Mouse (Mus musculus) embryonic facial prominence, embryonic 10.5 days (tissue): ENCODE results near the gene Pla1a. TPM values are rescaled to one million over a fixed set of nuclear protein-coding genes. Genes with fewer than 3 reads are reported as not detected.

Experiments
- DNase-seq: peaks from one replicate; pipeline ENCODE4 v3.0.0-alpha.2; 2017; ENCODE audit warnings: low spot score
- H3K27ac ChIP-seq: fragments of 300-500 bp; sonication (generic); replicated peaks from 2 replicates; pipeline ENCODE4 v1.5.1; 2016; ENCODE audit warnings: mild to moderate bottlenecking
- H3K27me3 ChIP-seq: fragments of 300-500 bp; sonication (generic); replicated peaks from 2 replicates; pipeline ENCODE4 v1.6.1; 2016; ENCODE audit warnings: low read depth, mild to moderate bottlenecking; ENCODE audit not compliant: poor library complexity, severe bottlenecking
- H3K36me3 ChIP-seq: fragments of 300-500 bp; sonication (generic); replicated peaks from 2 replicates; pipeline ENCODE4 v1.6.1; 2016; ENCODE audit warnings: mild to moderate bottlenecking, moderate library complexity
- H3K4me1 ChIP-seq: fragments of 300-500 bp; sonication (generic); 2 replicates; pipeline ENCODE4 v1.6.1; 2016
- H3K4me3 ChIP-seq: fragments of 300-500 bp; sonication (generic); 2 replicates; pipeline ENCODE4 v1.5.1; 2016; ENCODE audit warnings: mild to moderate bottlenecking, moderate library complexity
- H3K9me3 ChIP-seq: fragments of 300-500 bp; sonication (generic); 2 replicates; pipeline ENCODE4 v1.6.1; 2016; ENCODE audit warnings: mild to moderate bottlenecking
- WGBS: fragments of 180-500 bp; shearing (Covaris S2); methylation state at CpG from one replicate; pipeline ENCODE4 v1.1.7; 2016; 5-methylcytosine and 5-hydroxymethylcytosine counted together
- polyA plus RNA-seq: library from polyadenylated mRNA; unstranded; fragments of >200 nt; fragmentation: Nextera tagmentation; extraction: Ambion mirVana; gene quantifications from 2 replicates; pipeline ENCODE4 v1.2.1, GENCODE M21; 2016

Gene Pla1a
- polyA plus RNA-seq, 1 experiment from 2014 or later = not detected

DNA sequence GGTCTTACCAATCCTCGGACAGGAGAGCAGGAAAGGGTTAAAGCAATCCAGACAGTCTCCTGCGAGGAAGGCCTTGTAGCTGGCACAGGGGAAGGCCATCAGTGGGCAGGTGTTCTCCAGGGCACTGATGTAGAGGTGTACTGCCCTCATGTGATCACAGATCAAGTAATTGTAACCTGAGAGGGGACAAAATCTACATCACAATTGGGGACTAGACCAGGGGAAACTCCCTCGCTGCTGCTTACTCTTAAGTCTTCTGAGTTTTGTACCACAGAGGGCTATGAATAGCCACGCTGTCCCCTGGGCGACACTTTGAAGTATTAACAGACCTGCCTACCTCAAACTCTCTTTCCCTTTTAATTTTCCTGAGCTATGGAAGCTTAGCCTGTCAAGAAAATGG is 25.4 kb downstream of the Pla1a start:
- Histone ChIP-seq H3K9me3 (no peaks in the 10 kb centered on the region), H3K27me3 (no peaks in the 10 kb centered on the region), H3K4me1 (0 out of 2 replicates have a peak, but pooled peaks cover 2% of the 10 kb centered on the region), H3K27ac (no peak overlapping the region), H3K36me3 (no peaks in the 10 kb centered on the region), H3K4me3 (no peak overlapping the region)
- WGBS = 32% methylated on average over 5 of the region's 5 CpGs
- DNase-seq = no peak

DNA sequence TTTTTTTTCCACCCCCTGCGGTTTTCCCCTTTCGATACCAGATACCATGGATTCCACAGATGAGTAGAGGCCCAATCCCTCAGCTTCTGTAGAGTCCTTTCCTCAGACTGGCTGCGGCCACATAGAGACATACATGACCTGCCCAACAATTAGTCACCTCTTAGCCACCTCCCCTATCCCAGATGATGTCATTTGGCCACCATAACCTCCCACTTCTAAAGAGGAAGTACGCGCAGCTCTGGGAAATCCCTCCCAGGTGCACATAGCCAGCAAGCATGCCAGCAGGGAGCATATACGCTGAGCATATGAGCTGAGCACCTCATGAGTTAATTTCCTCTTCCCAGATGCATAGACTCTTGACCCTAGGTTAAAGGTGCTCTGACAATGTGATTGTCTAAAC is 26.2 kb downstream of the Pla1a start:
- no peak overlapping the region for H3K4me3 ChIP-seq
- no peak for DNase-seq
- no peaks in the 10 kb centered on the region for H3K36me3 ChIP-seq
- H3K9me3 ChIP-seq = no peaks in the 10 kb centered on the region
- WGBS = 84% methylated on average over 6 of the region's 6 CpGs
- no peak overlapping the region for H3K27ac ChIP-seq
- H3K4me1 ChIP-seq = 0 out of 2 replicates have a peak, but pooled peaks cover 2% of the 10 kb centered on the region
- H3K27me3 ChIP-seq = no peaks in the 10 kb centered on the region

DNA sequence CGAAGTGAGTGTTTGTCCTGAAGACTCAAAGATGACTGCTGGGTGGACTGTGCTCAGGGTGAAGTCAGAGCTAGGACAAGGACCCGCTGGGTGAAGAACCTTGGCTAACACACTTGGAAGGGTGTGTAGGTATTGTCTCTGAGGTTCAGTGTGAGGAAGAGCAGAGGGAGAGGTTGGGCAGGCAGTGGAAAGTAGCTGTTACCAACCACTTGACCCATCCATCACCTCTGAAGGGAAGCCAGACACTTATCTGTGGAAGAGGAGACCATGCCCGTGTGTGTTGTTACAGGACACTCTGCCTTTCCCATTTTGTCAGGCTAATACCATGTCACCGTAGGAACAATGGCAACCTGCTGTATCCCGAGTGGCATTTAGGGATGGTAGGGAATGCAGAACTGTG is 26.7 kb downstream of the Pla1a start:
- H3K4me1 ChIP-seq = 0 out of 2 replicates have a peak, but pooled peaks cover 2% of the 10 kb centered on the region
- H3K4me3 ChIP-seq = no peak overlapping the region
- H3K27me3 ChIP-seq = no peaks in the 10 kb centered on the region
- H3K36me3 ChIP-seq = no peaks in the 10 kb centered on the region
- no peaks in the 10 kb centered on the region for H3K9me3 ChIP-seq
- no peak for DNase-seq
- H3K27ac ChIP-seq = no peak overlapping the region
- 81% methylated on average over 5 of the region's 5 CpGs for WGBS

DNA sequence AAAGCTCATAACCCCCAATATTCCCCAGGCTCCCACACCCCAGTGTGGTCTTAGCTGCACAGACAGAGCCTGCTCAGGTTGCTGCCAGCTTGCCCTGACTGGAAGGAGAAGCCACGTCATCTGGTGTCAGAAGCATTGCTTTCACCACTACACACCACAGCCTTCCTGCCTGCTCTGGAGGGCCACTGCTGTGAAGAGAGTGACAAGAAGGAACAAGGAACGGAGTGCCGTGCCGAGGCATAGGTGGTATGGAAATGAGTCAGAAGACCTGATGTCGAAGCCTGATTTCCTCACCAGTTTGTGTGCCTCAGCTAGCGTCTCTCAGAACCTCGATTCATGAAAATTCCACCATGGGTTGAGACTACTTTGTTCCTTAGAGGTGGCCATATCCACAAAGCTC is 29.3 kb downstream of the Pla1a start:
- WGBS = 92% methylated on average over 7 of the region's 7 CpGs
- DNase-seq = no peak
- no peak overlapping the region for H3K4me3 ChIP-seq
- peaks cover 19% of the 10 kb centered on the region for H3K4me1 ChIP-seq
- H3K27me3 ChIP-seq = no peaks in the 10 kb centered on the region
- no peaks in the 10 kb centered on the region for H3K36me3 ChIP-seq
- no peaks in the 10 kb centered on the region for H3K9me3 ChIP-seq
- H3K27ac ChIP-seq = no peak overlapping the region

- Histone ChIP-seq H3K27me3 (no peaks in the 10 kb centered on the region), H3K9me3 (no peaks in the 10 kb centered on the region), H3K36me3 (no peaks in the 10 kb centered on the region), H3K4me3 (no peak overlapping the region), H3K4me1 (peaks cover 17% of the 10 kb centered on the region), H3K27ac (no peak overlapping the region)
- WGBS = 87% methylated on average over 6 of the region's 6 CpGs
- no peak for DNase-seq
Observed at GRCm38 (mm10) chr16:38401468-38401867, 31.5 kb downstream of the Pla1a start.

DNA sequence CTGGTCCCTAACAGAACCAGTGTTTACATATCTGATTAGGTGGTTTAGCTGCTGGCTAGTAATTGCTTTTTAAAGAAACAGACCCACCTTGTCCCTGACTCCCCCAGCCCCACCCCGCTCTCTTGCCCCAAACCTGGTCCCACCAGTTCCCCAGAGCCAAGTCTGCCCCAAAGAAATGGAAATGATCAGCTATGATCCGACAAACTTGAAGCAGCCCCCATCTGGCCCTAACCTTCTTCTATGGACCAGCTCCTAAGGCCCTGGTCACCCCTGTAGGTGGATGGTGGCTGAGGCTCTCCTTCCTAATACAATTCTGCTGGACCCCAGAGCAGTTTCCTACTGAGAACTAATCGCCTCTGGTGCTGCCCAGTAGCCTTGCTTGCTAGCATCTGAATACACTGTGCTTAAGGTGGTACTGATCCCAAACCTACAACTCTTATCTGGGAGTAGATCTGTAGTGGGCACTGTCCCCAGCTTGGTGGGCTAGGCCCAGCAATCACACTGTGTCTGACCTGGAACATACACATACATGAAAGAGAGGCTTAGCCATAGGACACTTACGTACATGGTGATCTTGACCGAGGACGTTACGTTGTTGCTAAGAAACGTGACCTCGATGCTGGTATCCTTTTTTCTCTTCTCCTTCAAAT is 32.5 kb downstream of the Pla1a start:
- Histone ChIP-seq H3K4me1 (peaks cover 17% of the 10 kb centered on the region), H3K27me3 (no peaks in the 10 kb centered on the region), H3K36me3 (no peaks in the 10 kb centered on the region), H3K9me3 (no peaks in the 10 kb centered on the region), H3K27ac (peak overlapping the region; percentile 79), H3K4me3 (peak overlapping the region; percentile 50)
- 75% methylated on average over 9 of the region's 9 CpGs for WGBS
- no peak for DNase-seq

GRCm38 (mm10) chr16:38399531-38400231 is 33.3 kb downstream of the Pla1a start:
- Histone ChIP-seq H3K27ac (peak overlapping the region; percentile 79), H3K36me3 (no peaks in the 10 kb centered on the region), H3K4me1 (peaks cover 17% of the 10 kb centered on the region), H3K4me3 (peak overlapping the region; percentile 50), H3K27me3 (no peaks in the 10 kb centered on the region), H3K9me3 (no peaks in the 10 kb centered on the region)
- DNase-seq = peak; percentile 65
- 10% methylated on average over 17 of the region's 17 CpGs for WGBS

- peak overlapping the region; percentile 50 for H3K4me3 ChIP-seq
- no peak for DNase-seq
- H3K27ac ChIP-seq = peak overlapping the region; percentile 79
- H3K4me1 ChIP-seq = peaks cover 17% of the 10 kb centered on the region
- H3K27me3 ChIP-seq = no peaks in the 10 kb centered on the region
- H3K9me3 ChIP-seq = no peaks in the 10 kb centered on the region
- H3K36me3 ChIP-seq = no peaks in the 10 kb centered on the region
- 69% methylated on average over 3 of the region's 3 CpGs for WGBS
Observed at GRCm38 (mm10) chr16:38399076-38399475, 33.9 kb downstream of the Pla1a start.

GRCm38 (mm10) chr16:38398266-38398665 is 34.7 kb downstream of the Pla1a start:
- no peaks in the 10 kb centered on the region for H3K27me3 ChIP-seq
- no peak overlapping the region for H3K4me3 ChIP-seq
- 90% methylated on average over 6 of the region's 6 CpGs for WGBS
- H3K27ac ChIP-seq = no peak overlapping the region
- H3K9me3 ChIP-seq = no peaks in the 10 kb centered on the region
- DNase-seq = no peak
- H3K36me3 ChIP-seq = no peaks in the 10 kb centered on the region
- peaks cover 17% of the 10 kb centered on the region for H3K4me1 ChIP-seq

- H3K4me1 ChIP-seq = peaks cover 17% of the 10 kb centered on the region
- WGBS = 80% methylated on average over 13 of the region's 13 CpGs
Observed at GRCm38 (mm10) chr16:38396155-38396554, 36.8 kb downstream of the Pla1a start.

DNA sequence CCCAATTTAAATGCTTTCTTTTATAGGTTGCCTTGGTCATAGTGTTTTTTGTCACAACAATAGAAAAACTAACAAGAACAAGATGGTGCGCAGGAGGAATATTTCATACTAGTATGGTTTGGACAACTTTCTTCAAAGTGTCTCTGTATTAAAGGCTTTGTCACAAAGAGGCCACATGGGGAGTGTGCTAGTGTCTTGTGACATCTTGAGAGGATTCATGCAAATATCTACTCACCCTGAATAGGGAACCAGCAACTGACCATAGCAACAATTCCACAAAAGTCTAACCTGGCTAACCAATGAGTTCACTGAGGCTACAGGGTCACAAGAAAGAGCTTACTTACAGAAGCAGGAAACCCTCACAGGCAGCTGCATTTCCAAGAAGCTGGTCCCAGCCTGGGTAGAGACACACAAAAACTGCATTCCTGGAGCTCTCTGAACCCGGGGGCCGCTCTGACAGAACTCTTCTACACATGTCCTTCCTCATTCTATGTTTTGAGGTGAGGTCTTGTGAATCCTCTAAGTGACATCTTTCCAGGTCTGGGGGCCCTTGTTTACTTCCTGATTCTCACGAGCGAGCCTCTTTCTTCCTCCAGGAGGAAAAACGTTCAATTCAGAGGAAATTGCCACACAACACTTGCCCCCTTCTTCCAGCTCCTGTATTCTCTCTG is 37.8 kb downstream of the Pla1a start:
- no peak for DNase-seq
- Histone ChIP-seq H3K27ac (no peak overlapping the region), H3K27me3 (no peaks in the 10 kb centered on the region), H3K4me1 (peaks cover 12% of the 10 kb centered on the region), H3K36me3 (no peaks in the 10 kb centered on the region), H3K4me3 (no peak overlapping the region), H3K9me3 (no peaks in the 10 kb centered on the region)
- 72% methylated on average over 6 of the region's 6 CpGs for WGBS

More at GRCm38 (mm10) chr16:38396155-38396554, 36.8 kb downstream of the Pla1a start:
- DNase-seq = no peak
- Histone ChIP-seq H3K4me3 (no peak overlapping the region), H3K9me3 (no peaks in the 10 kb centered on the region), H3K36me3 (no peaks in the 10 kb centered on the region), H3K27me3 (no peaks in the 10 kb centered on the region), H3K27ac (no peak overlapping the region)

DNA sequence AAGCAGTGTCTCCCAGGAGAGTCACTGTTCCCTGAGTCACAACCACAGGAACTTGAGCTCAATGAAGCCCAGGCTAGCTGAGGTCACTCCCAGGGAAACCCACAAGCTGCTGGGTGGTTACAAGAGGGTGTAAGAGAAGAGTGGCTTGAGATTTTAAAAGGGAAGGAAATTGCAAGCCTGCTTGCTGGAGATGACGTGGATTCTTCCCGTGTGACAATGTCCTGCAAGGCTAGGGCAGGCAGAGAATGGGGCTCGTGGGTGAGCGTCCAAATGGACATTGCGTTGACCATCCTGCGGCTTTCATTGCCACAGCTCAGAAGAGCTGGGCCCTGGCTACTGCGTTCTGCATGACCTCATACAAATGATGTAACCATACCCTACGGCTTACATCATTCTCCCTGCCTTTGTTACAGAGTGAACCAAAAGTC is 38.7 kb downstream of the Pla1a start:
- H3K27ac ChIP-seq = no peak overlapping the region
- H3K27me3 ChIP-seq = no peaks in the 10 kb centered on the region
- H3K4me3 ChIP-seq = no peak overlapping the region
- WGBS = 87% methylated on average over 8 of the region's 8 CpGs
- no peaks in the 10 kb centered on the region for H3K36me3 ChIP-seq
- H3K4me1 ChIP-seq = peaks cover 2% of the 10 kb centered on the region
- H3K9me3 ChIP-seq = no peaks in the 10 kb centered on the region
- DNase-seq = no peak
